Comparison of ENCODE assay signal across 36 mouse cellular contexts in genomic region chr9:101877109-101877987, GRCm38 (mm10). TPM values are rescaled to one million over a fixed set of nuclear protein-coding genes. Genes with fewer than 3 reads are reported as not detected.
DNase-seq lines count a peak whose midpoint lies in the region; ATAC-seq and TF ChIP-seq lines count a peak whose summit lies in the region.
"Had no signal": no experiment of that assay in that cellular context is flagged by ENCODE, and none has a peak within 500 bp of the region (broad histone marks: within the 10 kb centered on the region; RNA-seq: fewer than 3 reads in every experiment).

No protein-coding gene starts in this region.

- no peak for TF ChIP-seq CTCF in brain, embryonic 14.5 days (IDR thresholded peaks at IDR 0.05; ENCODE audit: borderline replicate concordance, extremely low read depth, insufficient read depth, insufficient read length)

- no peak for TF ChIP-seq POLR2A in brain, embryonic 14.5 days (IDR thresholded peaks at IDR 0.05; ENCODE audit: borderline replicate concordance, extremely low read depth, insufficient read depth, insufficient read length, poor library complexity, severe bottlenecking)

- H3K4me2 ChIP-seq in embryonic facial prominence, embryonic 14.5 days (ENCODE audit: low read depth, low read length) = no peak overlapping the region
- no peak overlapping the region for H3K4me2 ChIP-seq in midbrain, embryonic 15.5 days
- H3K4me2 ChIP-seq: embryonic facial prominence, embryonic 13.5 days; forebrain, embryonic 12.5 days; heart, embryonic 13.5 days; limb, embryonic 15.5 days; liver, embryonic 13.5 days had no signal

- peak; percentile 68; the same call in 1 of the 2 replicates for ATAC-seq in embryonic facial prominence, embryonic 14.5 days (ENCODE audit: low read depth)
- 0 out of 2 replicates have a peak, but pooled peaks have one; percentile 48 for ATAC-seq in midbrain, embryonic 15.5 days (replicated peaks)
- no peak for ATAC-seq in activated CD4-positive, CD25-positive, alpha-beta regulatory T cell, adult 4 months
- ATAC-seq: lung, postnatal 0 days had no signal

- H3K9ac ChIP-seq in embryonic facial prominence, embryonic 14.5 days (ENCODE audit: low read depth, low read length) = no peak overlapping the region
- no peak overlapping the region for H3K9ac ChIP-seq in midbrain, embryonic 15.5 days
- H3K9ac ChIP-seq: embryonic facial prominence, embryonic 13.5 days; forebrain, embryonic 12.5 days; heart, embryonic 13.5 days; limb, embryonic 15.5 days; liver, embryonic 13.5 days had no signal

- intact Hi-C loops in heart, postnatal 36 days (cut with DNase I) = no loop called here

- H3K4me1 ChIP-seq in embryonic facial prominence, embryonic 14.5 days (ENCODE audit: control insufficient read depth, insufficient read depth, low read length) = no peaks in the 10 kb centered on the region
- H3K4me1 ChIP-seq in midbrain, embryonic 15.5 days = no peaks in the 10 kb centered on the region
- H3K4me1 ChIP-seq: forebrain, embryonic 12.5 days; heart, embryonic 13.5 days; hindbrain, embryonic 10.5 days; limb, embryonic 15.5 days; liver, embryonic 13.5 days; megakaryocyte, embryonic 14.5 days had no signal

- no peak overlapping the region for H3K27ac ChIP-seq in embryonic facial prominence, embryonic 14.5 days (replicated peaks; ENCODE audit: low read depth, low read length)
- H3K27ac ChIP-seq in midbrain, embryonic 15.5 days = no peak overlapping the region
- H3K27ac ChIP-seq: embryonic facial prominence, embryonic 13.5 days; forebrain, embryonic 12.5 days; heart, embryonic 13.5 days; hindbrain, embryonic 10.5 days; limb, embryonic 15.5 days; liver, embryonic 13.5 days had no signal

- no peak overlapping the region for H3K4me3 ChIP-seq in embryonic facial prominence, embryonic 14.5 days (ENCODE audit: low read depth, low read length)
- no peak overlapping the region for H3K4me3 ChIP-seq in midbrain, embryonic 15.5 days
- H3K4me3 ChIP-seq: embryonic facial prominence, embryonic 13.5 days; forebrain, embryonic 12.5 days; heart, embryonic 13.5 days; hindbrain, embryonic 10.5 days; limb, embryonic 15.5 days; liver, embryonic 13.5 days; megakaryocyte, embryonic 14.5 days had no signal

- no peaks in the 10 kb centered on the region for H3K9me3 ChIP-seq in embryonic facial prominence, embryonic 14.5 days (ENCODE audit: control insufficient read depth, low read length)
- no peaks in the 10 kb centered on the region for H3K9me3 ChIP-seq in midbrain, embryonic 15.5 days
- H3K9me3 ChIP-seq: embryonic facial prominence, embryonic 13.5 days; forebrain, embryonic 12.5 days; heart, embryonic 13.5 days; hindbrain, embryonic 10.5 days; limb, embryonic 15.5 days; liver, embryonic 13.5 days; megakaryocyte, embryonic 14.5 days had no signal

- no peaks in the 10 kb centered on the region for H3K27me3 ChIP-seq in embryonic facial prominence, embryonic 14.5 days (replicated peaks; ENCODE audit: control insufficient read depth, insufficient read depth, low read length)
- no peaks in the 10 kb centered on the region for H3K27me3 ChIP-seq in midbrain, embryonic 15.5 days (replicated peaks)
- H3K27me3 ChIP-seq: embryonic facial prominence, embryonic 13.5 days; forebrain, embryonic 12.5 days; heart, embryonic 13.5 days; limb, embryonic 15.5 days; liver, embryonic 13.5 days; megakaryocyte, embryonic 14.5 days had no signal

- DNase-seq in embryo, embryonic 11 days = peak; percentile 13
- DNase-seq in embryo, embryonic 10 days (ENCODE audit: low spot score) = no peak
- peak; percentile 39 for DNase-seq in brain, embryonic 14.5 days (ENCODE audit: low read depth)
- DNase-seq in embryonic facial prominence, embryonic 14.5 days (ENCODE audit: low spot score) = peak; percentile 57
- DNase-seq in heart, postnatal 36 days = no peak
- DNase-seq: adrenal gland, postnatal 10 days; cerebellum, adult 11 months; cerebellum, adult 9-10 months; cerebellum, postnatal 36 days; gastrocnemius, postnatal 10 days; heart, postnatal 10 days; kidney, adult 11 months; kidney, postnatal 14 days; liver, embryonic 13.5 days; lung, adult 18-20 months; lung, postnatal 4 days; thymus, adult 2 months; thymus, postnatal 4 days had no signal

- H3K36me3 ChIP-seq in embryonic facial prominence, embryonic 14.5 days (ENCODE audit: control insufficient read depth, insufficient read depth, low read length) = no peaks in the 10 kb centered on the region
- no peaks in the 10 kb centered on the region for H3K36me3 ChIP-seq in midbrain, embryonic 15.5 days (replicated peaks)
- H3K36me3 ChIP-seq: embryonic facial prominence, embryonic 13.5 days; forebrain, embryonic 12.5 days; G1E; heart, embryonic 13.5 days; hindbrain, embryonic 10.5 days; limb, embryonic 15.5 days; liver, embryonic 13.5 days had no signal

- 46% methylated on average over 11 of the region's 11 CpGs for WGBS in embryonic facial prominence, embryonic 14.5 days
- WGBS in midbrain, embryonic 15.5 days = 66% methylated on average over 11 of the region's 11 CpGs

RNA-seq across cellular contexts. Expression of gene 9630041A04Rik, which starts 15.7 kb away (rescaled TPM):
- not detected in 2 replicates for polyA plus RNA-seq in brain, embryonic 14.5 days (2012; rRNA removed)
- polyA plus RNA-seq in embryonic facial prominence, embryonic 14.5 days (2014; fragmentation: Nextera tagmentation; extraction: Ambion mirVana) = not detected in 2 replicates
- 0.66 and 1.4 TPM in 2 replicates for polyA plus RNA-seq in midbrain, embryonic 15.5 days (2015; fragmentation: Nextera tagmentation; extraction: Ambion mirVana)
- polyA plus RNA-seq in activated CD4-positive, CD25-positive, alpha-beta regulatory T cell, adult 4 months (2017; shearing (Covaris generic)) = not detected
- total RNA-seq in heart, postnatal 36 days (2021) = not detected
- total RNA-seq: adrenal gland, postnatal 10 days; G1E; gastrocnemius, postnatal 10 days; heart, adult 8-10 months; heart, postnatal 10 days; layer of hippocampus, postnatal 10 days; left cerebral cortex, adult 18-20 months; left cerebral cortex, postnatal 36 days; neutrophil, adult 5-6 weeks had no signal
- polyA plus RNA-seq: embryonic facial prominence, embryonic 13.5 days; G1E; gonadal fat pad, adult 2 months; heart, embryonic 13.5 days; kidney, embryonic 14.5 days; limb, embryonic 15.5 days; liver, embryonic 13.5 days; lung, postnatal 0 days; neural tube, embryonic 11.5 days; thymus, adult 2 months had no signal

Comparison
In these comparisons a context has a peak if more than half of its experiments do, and no peak if none do; other contexts are left out.
1. DNase-seq: peak in embryo, embryonic 11 days (single experiment), brain, embryonic 14.5 days (single experiment) and embryonic facial prominence, embryonic 14.5 days (single experiment); none in embryo, embryonic 10 days (single experiment) and heart, postnatal 36 days (0 of 2).